Mouse (Mus musculus): Measurements from ENCODE around the gene Platr17.
"Not testable (repeated sequence)": the region's sequence is repeated elsewhere in the genome, so short reads cannot be mapped to it uniquely, and the experiment has no call there.

DNA sequence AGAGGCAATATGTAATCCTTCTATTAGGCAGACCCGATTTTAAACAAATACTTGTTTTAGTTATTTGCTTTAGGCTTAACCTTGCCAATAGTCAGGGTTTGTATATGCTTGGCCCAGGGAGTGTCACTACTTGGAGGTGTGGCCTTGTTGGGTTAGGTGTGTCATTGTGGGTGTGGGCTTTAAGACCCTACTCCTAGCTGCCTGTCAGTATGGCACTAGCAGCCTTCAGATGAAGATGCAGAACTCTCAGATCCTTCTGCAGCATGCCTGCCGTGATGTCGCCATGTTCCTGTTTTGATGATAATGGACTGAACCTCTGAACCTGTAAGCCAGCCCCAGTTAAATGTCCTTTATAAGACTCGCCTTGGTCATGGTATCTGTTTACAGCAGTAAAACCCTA, 11.9 kb upstream of the Platr17 start:
- not testable (repeated sequence) for TF ChIP-seq EP300, POLR2A (IDR thresholded peaks at IDR 0.05; ENCODE audit: insufficient read depth, low read depth, low read length)

Data from heart, adult 2 months (tissue).